Mouse (Mus musculus): Measurements from ENCODE around the gene Uckl1. TPM values are rescaled to one million over a fixed set of nuclear protein-coding genes. Genes with fewer than 3 reads are reported as not detected.

Uckl1 gene
- polyA plus RNA-seq, 1 experiment = 53.4 TPM

GRCm38 (mm10) chr2:181546142-181546541 lies 38.5 kb downstream of the Uckl1 start:
- H3ac ChIP-seq (ENCODE audit: control insufficient read depth, insufficient read length) = no peak overlapping the region
- TF ChIP-seq MYOD1 (IDR thresholded peaks at IDR 0.05; ENCODE audit: control insufficient read depth in 1 of 3, insufficient read length in 2 of 3, low read depth in 2 of 3) = no peak
- TF ChIP-seq SRF (IDR thresholded peaks at IDR 0.05; ENCODE audit: control insufficient read depth, insufficient read length, low read depth) = no peak
- TF ChIP-seq E2F4 (IDR thresholded peaks at IDR 0.05; ENCODE audit: insufficient read depth) = no peak
- TF ChIP-seq POLR2A (IDR thresholded peaks at IDR 0.05; ENCODE audit: insufficient read length, low read depth) = no peak
- no peak for TF ChIP-seq TCF12 (IDR thresholded peaks at IDR 0.05; ENCODE audit: insufficient read depth, poor library complexity, severe bottlenecking)
- no peak for TF ChIP-seq MYOG (IDR thresholded peaks at IDR 0.05; ENCODE audit: control insufficient read depth in 1 of 3, insufficient read depth in 1 of 3, insufficient read length in 2 of 3, low read depth in 2 of 3)
- peaks cover 53% of the 10 kb centered on the region for H3K79me2 ChIP-seq (ENCODE audit: control insufficient read depth, insufficient read depth)
- H3K36me3 ChIP-seq (ENCODE audit: control insufficient read depth, insufficient read depth) = peaks cover 27% of the 10 kb centered on the region
- no peak overlapping the region for H3K4me3 ChIP-seq
- H3K4me2 ChIP-seq (ENCODE audit: low read depth) = no peak overlapping the region
- H3K27me3 ChIP-seq (ENCODE audit: control insufficient read depth, insufficient read depth, insufficient read length) = no peaks in the 10 kb centered on the region

DNA sequence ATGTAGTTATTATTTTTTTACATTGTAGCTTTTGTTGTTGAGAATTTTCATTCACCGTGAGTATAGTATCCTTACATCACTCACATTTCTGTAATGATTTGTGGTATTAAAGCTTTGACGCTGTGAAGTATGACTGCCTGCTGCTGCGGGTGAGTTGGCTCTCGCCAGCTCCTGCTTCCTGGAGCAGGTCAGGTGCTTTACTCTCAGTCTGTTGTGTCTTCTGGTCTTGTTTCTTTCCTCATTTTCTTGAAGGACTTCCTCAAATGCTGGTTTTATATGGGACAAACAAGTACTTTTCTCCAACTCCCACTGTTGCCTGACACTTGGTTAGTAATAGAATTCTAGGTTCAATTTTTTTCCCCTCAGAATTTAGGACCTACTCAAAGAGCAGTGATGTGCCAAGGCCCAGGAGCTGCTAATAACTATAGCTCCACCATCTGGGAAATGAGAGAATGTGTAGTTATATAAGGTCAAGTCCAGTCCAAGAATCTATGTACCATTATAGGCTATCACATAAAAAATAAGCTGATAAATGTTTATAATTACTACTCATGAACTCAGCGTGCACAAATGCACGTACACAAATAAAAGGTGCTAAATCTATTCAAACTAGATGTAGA lies 42.8 kb downstream of the Uckl1 start:
- Histone ChIP-seq H3K4me2 (ENCODE audit: low read depth) (no peak overlapping the region), H3K27me3 (ENCODE audit: control insufficient read depth, insufficient read depth, insufficient read length) (no peaks in the 10 kb centered on the region), H3ac (ENCODE audit: control insufficient read depth, insufficient read length) (no peak overlapping the region), H3K79me2 (ENCODE audit: control insufficient read depth, insufficient read depth) (peaks cover 91% of the 10 kb centered on the region), H3K36me3 (ENCODE audit: control insufficient read depth, insufficient read depth) (peaks cover 2% of the 10 kb centered on the region), H3K4me3 (no peak overlapping the region)
- TF ChIP-seq SRF (IDR thresholded peaks at IDR 0.05; ENCODE audit: control insufficient read depth, insufficient read length, low read depth) (no peak), MYOD1 (IDR thresholded peaks at IDR 0.05; ENCODE audit: control insufficient read depth in 1 of 3, insufficient read length in 2 of 3, low read depth in 2 of 3) (no peak), REST (IDR thresholded peaks at IDR 0.05; ENCODE audit: insufficient read depth, insufficient read length) (no peak)

- no peak overlapping the region for H3K4me3 ChIP-seq
- no peak overlapping the region for H3K4me2 ChIP-seq (ENCODE audit: low read depth)
- TF ChIP-seq MYOD1 (IDR thresholded peaks at IDR 0.05; ENCODE audit: control insufficient read depth in 1 of 3, insufficient read length in 2 of 3, low read depth in 2 of 3) = peak in 2 of 3 experiments; percentile 26 to 54
- no peak for TF ChIP-seq MAX (IDR thresholded peaks at IDR 0.05; ENCODE audit: low read depth)
- TF ChIP-seq E2F4 (IDR thresholded peaks at IDR 0.05; ENCODE audit: insufficient read depth) = no peak
- TF ChIP-seq POLR2A (IDR thresholded peaks at IDR 0.05; ENCODE audit: insufficient read length, low read depth) = no peak
- TF ChIP-seq SRF (IDR thresholded peaks at IDR 0.05; ENCODE audit: control insufficient read depth, insufficient read length, low read depth) = no peak
- TF ChIP-seq TCF3 (IDR thresholded peaks at IDR 0.05; ENCODE audit: insufficient read length, low read depth) = no peak
- TF ChIP-seq CEBPB (IDR thresholded peaks at IDR 0.05; ENCODE audit: insufficient read depth, poor library complexity, severe bottlenecking) = no peak
- peak in 1 of 3 experiments; percentile 76 for TF ChIP-seq MYOG (IDR thresholded peaks at IDR 0.05; ENCODE audit: control insufficient read depth in 1 of 3, insufficient read depth in 1 of 3, insufficient read length in 2 of 3, low read depth in 2 of 3)
- no peak for TF ChIP-seq TCF12 (IDR thresholded peaks at IDR 0.05; ENCODE audit: insufficient read depth, poor library complexity, severe bottlenecking)
- TF ChIP-seq REST (IDR thresholded peaks at IDR 0.05; ENCODE audit: insufficient read depth, insufficient read length) = no peak
Observed at GRCm38 (mm10) chr2:181537444-181538047, 47.1 kb downstream of the Uckl1 start.

DNA sequence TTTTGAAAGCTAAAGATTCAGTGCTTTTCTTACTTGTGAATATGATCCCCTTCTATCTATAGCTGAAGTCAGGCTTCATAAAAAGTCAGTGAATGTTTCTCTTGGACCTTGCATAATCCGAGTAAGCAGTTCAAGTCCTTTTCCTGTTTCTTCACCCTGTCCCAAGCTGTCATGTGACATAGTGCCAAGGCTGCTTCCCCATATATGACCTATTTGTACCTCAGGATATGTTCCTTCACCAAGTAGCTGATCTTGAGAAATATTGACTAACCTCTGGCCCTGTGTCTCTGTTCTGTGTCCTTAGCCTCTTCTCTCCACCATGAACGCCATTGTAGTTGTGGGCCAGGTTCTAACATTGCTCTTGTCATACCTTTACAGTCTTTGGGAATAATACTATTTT lies 48.3 kb downstream of the Uckl1 start:
- Histone ChIP-seq H3K36me3 (ENCODE audit: control insufficient read depth, insufficient read depth) (no peaks in the 10 kb centered on the region), H3K27me3 (ENCODE audit: control insufficient read depth, insufficient read depth, insufficient read length) (no peaks in the 10 kb centered on the region), H3ac (ENCODE audit: control insufficient read depth, insufficient read length) (no peak overlapping the region), H3K4me2 (ENCODE audit: low read depth) (no peak overlapping the region), H3K4me3 (no peak overlapping the region), H3K79me2 (ENCODE audit: control insufficient read depth, insufficient read depth) (peaks cover 94% of the 10 kb centered on the region)
- TF ChIP-seq MYOG (IDR thresholded peaks at IDR 0.05; ENCODE audit: control insufficient read depth in 1 of 3, insufficient read depth in 1 of 3, insufficient read length in 2 of 3, low read depth in 2 of 3) (no peak), TCF12 (IDR thresholded peaks at IDR 0.05; ENCODE audit: insufficient read depth, poor library complexity, severe bottlenecking) (no peak), REST (IDR thresholded peaks at IDR 0.05; ENCODE audit: insufficient read depth, insufficient read length) (no peak), E2F4 (IDR thresholded peaks at IDR 0.05; ENCODE audit: insufficient read depth) (no peak), USF1 (IDR thresholded peaks at IDR 0.05; ENCODE audit: low read depth) (no peak), SRF (IDR thresholded peaks at IDR 0.05; ENCODE audit: control insufficient read depth, insufficient read length, low read depth) (no peak), MYOD1 (IDR thresholded peaks at IDR 0.05; ENCODE audit: control insufficient read depth in 1 of 3, insufficient read length in 2 of 3, low read depth in 2 of 3) (no peak), POLR2A (IDR thresholded peaks at IDR 0.05; ENCODE audit: insufficient read length, low read depth) (no peak), POLR2AphosphoS2 (IDR thresholded peaks at IDR 0.05; ENCODE audit: insufficient read length, low read depth) (no peak), MAX (IDR thresholded peaks at IDR 0.05; ENCODE audit: low read depth) (no peak), TCF3 (IDR thresholded peaks at IDR 0.05; ENCODE audit: insufficient read length, low read depth) (no peak), CEBPB (IDR thresholded peaks at IDR 0.05; ENCODE audit: insufficient read depth, poor library complexity, severe bottlenecking) (no peak)

More at GRCm38 (mm10) chr2:181537444-181538047, 47.1 kb downstream of the Uckl1 start:
- no peak overlapping the region for H3ac ChIP-seq (ENCODE audit: control insufficient read depth, insufficient read length)
- peaks cover 94% of the 10 kb centered on the region for H3K79me2 ChIP-seq (ENCODE audit: control insufficient read depth, insufficient read depth)
- H3K27me3 ChIP-seq (ENCODE audit: control insufficient read depth, insufficient read depth, insufficient read length) = no peaks in the 10 kb centered on the region
- no peaks in the 10 kb centered on the region for H3K36me3 ChIP-seq (ENCODE audit: control insufficient read depth, insufficient read depth)

DNA sequence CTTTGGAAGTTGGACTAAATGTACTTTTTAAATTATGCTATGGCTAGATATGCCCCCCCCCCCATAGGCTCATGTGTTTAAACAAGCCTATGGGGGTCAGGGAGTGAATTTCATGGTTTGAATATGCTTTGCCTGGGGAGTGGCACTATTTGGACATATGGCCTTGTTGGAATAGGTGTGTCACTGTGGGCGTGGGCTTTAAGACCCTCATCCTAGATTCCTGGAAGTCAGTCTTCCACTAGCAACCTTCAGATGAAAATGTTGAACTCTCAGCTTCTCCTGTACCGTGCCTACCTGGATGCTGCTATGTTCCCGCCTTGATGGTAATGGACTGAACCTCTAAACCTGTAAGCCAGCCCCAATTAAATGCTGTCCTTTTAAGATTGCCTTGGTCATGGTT lies 52.1 kb downstream of the Uckl1 start:
- no peaks in the 10 kb centered on the region for H3K27me3 ChIP-seq (ENCODE audit: control insufficient read depth, insufficient read depth, insufficient read length)

More for the DNA sequence above, 52.1 kb downstream of the Uckl1 start:
- Histone ChIP-seq H3K4me3 (no peak overlapping the region), H3K36me3 (ENCODE audit: control insufficient read depth, insufficient read depth) (peaks cover 15% of the 10 kb centered on the region), H3K4me2 (ENCODE audit: low read depth) (no peak overlapping the region), H3K79me2 (ENCODE audit: control insufficient read depth, insufficient read depth) (peaks cover 99% of the 10 kb centered on the region), H3ac (ENCODE audit: control insufficient read depth, insufficient read length) (no peak overlapping the region)
- TF ChIP-seq CEBPB (IDR thresholded peaks at IDR 0.05; ENCODE audit: insufficient read depth, poor library complexity, severe bottlenecking) = no peak
- TF ChIP-seq TCF3 (IDR thresholded peaks at IDR 0.05; ENCODE audit: insufficient read length, low read depth) = no peak

All from myocyte (in vitro differentiated cells).